Mouse (Mus musculus) retina, postnatal 1 day (tissue): ENCODE results near the gene Tgif1.

Experiments
- DNase-seq: peaks from one replicate; pipeline ENCODE4 v3.0.0-alpha.2; 2012

Gene Tgif1

DNA sequence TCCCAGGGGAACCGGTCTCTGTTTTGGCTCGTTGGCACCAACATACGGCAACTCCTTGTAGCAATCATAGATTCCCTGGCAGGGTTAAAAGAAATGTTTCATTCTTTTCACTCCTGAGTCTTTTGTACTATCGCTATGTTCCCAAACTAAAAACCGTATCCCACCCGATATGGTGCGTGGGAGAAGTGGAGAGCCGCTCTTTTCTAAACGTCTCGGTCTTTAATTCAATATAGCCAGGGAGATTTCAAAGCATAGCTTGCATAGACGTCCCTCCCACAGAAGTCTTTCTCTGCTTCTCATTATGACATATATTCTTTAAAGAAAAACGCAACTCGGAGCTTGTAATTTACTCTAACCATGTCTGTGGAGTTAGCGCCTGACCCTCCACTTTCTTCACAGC lies 51.3 kb downstream of the Tgif1 start:
- DNase-seq = no peak

DNA sequence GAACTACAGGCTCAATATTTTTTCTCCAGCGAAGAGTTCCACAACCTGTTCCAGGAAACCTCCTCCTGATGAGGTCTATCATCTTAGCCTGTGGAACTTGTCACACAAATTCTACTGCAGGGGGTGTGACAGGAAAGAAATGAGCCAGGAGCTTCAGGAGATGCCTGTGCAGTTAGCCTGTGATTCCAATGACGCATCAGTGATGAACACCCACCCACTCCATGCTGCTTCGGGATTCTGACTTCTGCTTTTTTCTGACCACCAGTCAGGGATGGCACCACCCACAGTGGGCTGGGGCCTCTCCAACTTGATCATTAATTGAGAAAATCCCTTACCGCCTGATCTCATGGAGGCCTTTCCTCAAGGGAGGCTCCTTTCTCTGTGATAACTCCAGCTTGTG lies 54.1 kb downstream of the Tgif1 start:
- no peak for DNase-seq

- DNase-seq = no peak
These were observed 55.6 kb downstream of the Tgif1 start for GRCm38 (mm10) chr17:70797773-70798045.

- no peak for DNase-seq
These were observed 56.2 kb downstream of the Tgif1 start for GRCm38 (mm10) chr17:70796940-70797772.

DNA sequence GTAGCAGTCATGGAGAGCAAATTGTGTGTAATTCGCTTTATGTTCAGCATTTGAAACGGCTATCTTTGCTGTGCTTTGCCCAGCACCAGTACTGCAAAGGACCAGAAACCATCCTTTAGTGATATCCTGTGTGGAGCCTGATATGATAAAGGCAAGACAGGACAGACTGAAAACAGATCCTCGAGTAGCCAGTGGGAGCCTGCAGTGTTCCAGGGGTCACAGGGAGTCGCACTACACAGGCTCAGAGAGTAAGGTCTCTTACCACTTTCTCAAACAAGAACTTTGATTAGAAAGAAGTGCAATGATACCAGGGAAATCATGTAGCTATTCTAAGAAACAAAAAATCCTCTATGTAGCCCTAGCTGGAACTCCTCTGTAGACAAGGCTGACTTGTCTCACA lies 58.1 kb downstream of the Tgif1 start:
- no peak for DNase-seq

DNA sequence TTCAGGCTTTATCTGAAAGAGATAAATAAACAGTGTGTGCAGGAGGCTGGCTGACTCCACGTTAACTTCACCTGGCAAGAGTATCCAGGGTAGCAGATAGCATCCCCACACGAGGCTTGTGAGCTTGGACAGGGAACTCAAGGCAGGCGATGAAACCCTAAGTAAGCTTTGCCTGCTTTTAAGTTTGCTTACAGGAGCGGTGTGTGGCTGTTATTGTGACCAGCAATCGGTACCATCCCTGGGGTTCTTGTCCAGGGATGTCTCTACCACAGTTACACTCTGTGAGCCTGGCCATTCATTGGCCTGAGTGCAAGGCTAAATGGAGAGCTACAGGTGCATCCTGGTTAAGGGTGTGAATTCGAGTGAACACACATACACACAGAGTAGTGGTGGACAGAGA lies 58.6 kb downstream of the Tgif1 start:
- no peak for DNase-seq

DNA sequence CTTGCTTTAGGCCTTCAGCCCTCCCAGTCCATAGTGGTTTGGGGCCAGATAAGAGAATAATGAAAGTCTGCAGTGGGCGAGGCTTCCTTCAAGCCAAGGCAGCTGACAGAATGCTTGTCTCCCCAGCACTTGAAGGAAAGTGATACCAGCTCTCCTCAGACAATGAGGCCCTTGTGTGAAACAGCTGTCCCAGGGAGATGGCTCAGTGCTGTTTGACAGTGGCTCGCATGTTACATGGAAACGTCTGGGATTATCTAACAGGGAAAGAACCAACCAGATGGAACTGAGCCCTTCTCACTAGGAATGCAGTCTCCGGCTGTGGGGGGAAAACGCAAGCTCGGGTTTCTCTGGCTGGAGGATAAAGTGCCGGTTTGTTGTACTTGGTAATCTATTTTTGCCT lies 59.1 kb downstream of the Tgif1 start:
- peak; percentile 93 for DNase-seq
